Mouse (Mus musculus) spleen, postnatal 0 days (tissue): Measurements from ENCODE around the gene Fgd6. TPM values are rescaled to one million over a fixed set of nuclear protein-coding genes. Genes with fewer than 3 reads are reported as not detected.

ENCODE experiments used
- polyA plus RNA-seq: library from polyadenylated mRNA; unstranded; fragments of >200 nt; fragmentation: Nextera tagmentation; extraction: Ambion mirVana; gene quantifications from 2 replicates; pipeline ENCODE4 v1.2.1, GENCODE M21; 2015

Gene Fgd6
- polyA plus RNA-seq = 3.6 and 3.7 TPM in 2 replicates

DNA sequence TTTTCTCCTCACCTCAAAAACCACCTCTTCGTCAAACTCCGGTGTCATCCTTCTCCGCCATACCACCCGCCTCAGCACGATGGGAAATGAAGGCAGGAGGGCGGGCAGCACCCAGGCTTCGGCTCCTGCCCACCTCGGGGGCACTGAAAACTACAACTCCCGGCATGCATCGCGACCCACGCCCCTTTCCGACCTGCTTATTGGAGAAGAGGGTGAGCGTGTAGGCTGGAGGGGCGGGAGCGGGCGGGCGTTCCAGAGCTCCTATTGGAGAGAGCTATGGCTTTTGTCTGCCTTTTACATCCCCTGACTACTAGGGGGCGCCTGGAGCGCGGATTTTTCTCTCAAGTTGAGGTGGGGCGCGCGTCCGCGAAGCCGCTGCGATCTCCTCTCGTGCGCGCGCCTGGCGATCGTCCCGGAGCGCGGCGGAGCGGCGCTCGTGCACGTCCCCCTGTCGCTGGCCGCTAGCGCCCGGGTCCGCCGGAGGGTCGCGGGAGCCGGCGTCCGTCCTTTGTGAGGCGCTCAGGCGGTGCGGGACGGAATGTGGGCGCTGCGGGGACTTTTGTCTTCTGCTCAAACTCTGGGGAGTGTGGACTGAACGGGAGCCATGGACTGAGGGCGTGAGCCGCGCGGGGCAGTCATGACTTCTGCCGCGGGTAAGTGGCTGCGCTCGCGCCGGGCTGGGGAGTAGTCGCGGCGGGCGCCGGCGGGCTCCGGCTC is at the start of gene Fgd6, which contains the start of gene Vezt:
Fgd6 (plus strand) TSS at position 344 of the 717 bp plus-strand sequence.
Vezt (minus strand) TSS at position 160 of the 717 bp plus-strand sequence.

GRCm38 (mm10) chr10:94147756-94148531 is 112.1 kb downstream of the Fgd6 start, which contains the start of gene Nr2c1:
Gene Nr2c1 (plus strand): TSS chr10:94148023.

Other genes with a start within 250 kb of the Fgd6 start
- 0.93 and 1.4 TPM in 2 replicates for gene Usp44, start 204.4 kb upstream of the Fgd6 start, polyA plus RNA-seq
- 359 and 386 TPM in 2 replicates for gene Metap2, start 138.9 kb upstream of the Fgd6 start, polyA plus RNA-seq
- gene Vezt, start 184 bp upstream of the Fgd6 start, polyA plus RNA-seq = 12.7 and 13.3 TPM in 2 replicates
- gene Nr2c1, start 112.0 kb downstream of the Fgd6 start, polyA plus RNA-seq = 2.6 and 2.9 TPM in 2 replicates
- gene Ndufa12, start 162.7 kb downstream of the Fgd6 start, polyA plus RNA-seq = 243 and 265 TPM in 2 replicates